Mouse (Mus musculus) neural tube, embryonic 13.5 days (tissue): ENCODE measurements at regions not wholly inside any gene's neighbourhood (a gene's known extent, or its start where the extent isn't known, plus 50 kb on each side); places are given as distances from the start of the nearest gene placed in this dataset.
"Not testable (repeated sequence)": the region's sequence is repeated elsewhere in the genome, so short reads cannot be mapped to it uniquely, and the experiment has no call there.

ENCODE experiments used
- ATAC-seq: fragments of 200-750 bp; cut with Nextera tagmentation; 2 replicates; pipeline ENCODE4 v1.8.0; 2017; ENCODE audit warnings: low read depth, mild to moderate bottlenecking, moderate TSS enrichment, moderate library complexity
- H3K27ac ChIP-seq: fragments of 300-500 bp; sonication (generic); replicated peaks from 2 replicates; pipeline ENCODE4 v1.5.1; 2015; ENCODE audit warnings: moderate library complexity, mild to moderate bottlenecking, inconsistent platforms
- H3K27me3 ChIP-seq: fragments of 300-500 bp; sonication (generic); 2 replicates; pipeline ENCODE4 v1.6.1; 2015; ENCODE audit warnings: mild to moderate bottlenecking, inconsistent platforms
- H3K36me3 ChIP-seq: fragments of 300-500 bp; sonication (generic); 2 replicates; pipeline ENCODE4 v1.6.1; 2015; ENCODE audit warnings: mild to moderate bottlenecking, inconsistent platforms
- H3K4me1 ChIP-seq: fragments of 300-500 bp; sonication (generic); replicated peaks from 2 replicates; pipeline ENCODE4 v1.6.1; 2015; ENCODE audit warnings: inconsistent platforms
- H3K4me2 ChIP-seq: fragments of 300-500 bp; sonication (generic); 2 replicates; pipeline ENCODE4 v1.6.1; 2015; ENCODE audit warnings: inconsistent platforms, mild to moderate bottlenecking, moderate library complexity
- H3K4me3 ChIP-seq: fragments of 300-500 bp; sonication (generic); 2 replicates; pipeline ENCODE4 v1.5.1; 2015; ENCODE audit warnings: mild to moderate bottlenecking, inconsistent platforms
- H3K9ac ChIP-seq: fragments of 300-500 bp; sonication (generic); 2 replicates; pipeline ENCODE4 v1.6.1; 2015; ENCODE audit warnings: moderate library complexity, mild to moderate bottlenecking, inconsistent platforms
- H3K9me3 ChIP-seq: fragments of 300-500 bp; sonication (generic); 2 replicates; pipeline ENCODE4 v1.6.1; 2016; ENCODE audit warnings: inconsistent platforms
- WGBS: fragments of 180-500 bp; shearing (Covaris S2); methylation state at CpG from one replicate; pipeline ENCODE4 v1.1.7; 2015; 5-methylcytosine and 5-hydroxymethylcytosine counted together

GRCm38 (mm10) chr10:20841430-20842040, 110.8 kb upstream of the Ahi1 start:
- Histone ChIP-seq H3K27me3 (no peaks in the 10 kb centered on the region), H3K4me3 (no peak overlapping the region), H3K36me3 (no peaks in the 10 kb centered on the region), H3K4me1 (no peaks in the 10 kb centered on the region), H3K27ac (no peak overlapping the region), H3K9me3 (no peaks in the 10 kb centered on the region), H3K4me2 (no peak overlapping the region), H3K9ac (no peak overlapping the region)
- 58% methylated on average over 3 of the region's 3 CpGs for WGBS
- ATAC-seq: no peak

- Histone ChIP-seq H3K27ac (no peak overlapping the region), H3K9me3 (no peaks in the 10 kb centered on the region), H3K27me3 (no peaks in the 10 kb centered on the region), H3K4me3 (no peak overlapping the region), H3K36me3 (no peaks in the 10 kb centered on the region), H3K9ac (no peak overlapping the region), H3K4me2 (no peak overlapping the region), H3K4me1 (no peaks in the 10 kb centered on the region)
- no peak for ATAC-seq
- 79% methylated on average over 8 of the region's 8 CpGs for WGBS
These were observed 113.5 kb upstream of the Ahi1 start for GRCm38 (mm10) chr10:20838685-20839425.

GRCm38 (mm10) chr10:20836816-20837215, 111.9 kb upstream of the Pde7b start:
- H3K9ac ChIP-seq, H3K27me3 ChIP-seq, H3K4me1 ChIP-seq, H3K36me3 ChIP-seq, H3K4me3 ChIP-seq, H3K4me2 ChIP-seq, H3K27ac ChIP-seq, H3K9me3 ChIP-seq, ATAC-seq: not testable (repeated sequence)
- WGBS: 66% methylated on average over 4 of the region's 4 CpGs

- ATAC-seq: no peak
- no peaks in the 10 kb centered on the region for H3K4me1 ChIP-seq
- H3K9me3 ChIP-seq: no peaks in the 10 kb centered on the region
- WGBS: 90% methylated on average over 11 of the region's 11 CpGs
- no peak overlapping the region for H3K4me3 ChIP-seq
- no peaks in the 10 kb centered on the region for H3K27me3 ChIP-seq
- no peak overlapping the region for H3K27ac ChIP-seq
- no peak overlapping the region for H3K4me2 ChIP-seq
- H3K36me3 ChIP-seq: no peaks in the 10 kb centered on the region
- no peak overlapping the region for H3K9ac ChIP-seq
These were observed 110.1 kb upstream of the Pde7b start for GRCm38 (mm10) chr10:20834806-20835575.

GRCm38 (mm10) chr10:20828304-20828703, 103.4 kb upstream of the Pde7b start:
- ATAC-seq: no peak
- WGBS: 87% methylated on average over 1 of the region's 1 CpGs
- H3K9ac ChIP-seq: no peak overlapping the region
- no peaks in the 10 kb centered on the region for H3K4me1 ChIP-seq
- no peaks in the 10 kb centered on the region for H3K27me3 ChIP-seq
- no peak overlapping the region for H3K27ac ChIP-seq
- H3K9me3 ChIP-seq: 0 out of 2 replicates have a peak, but pooled peaks cover 3% of the 10 kb centered on the region
- no peak overlapping the region for H3K4me2 ChIP-seq
- no peaks in the 10 kb centered on the region for H3K36me3 ChIP-seq
- no peak overlapping the region for H3K4me3 ChIP-seq

- no peaks in the 10 kb centered on the region for H3K36me3 ChIP-seq
- H3K4me1 ChIP-seq: no peaks in the 10 kb centered on the region
- no peak overlapping the region for H3K9ac ChIP-seq
- no peaks in the 10 kb centered on the region for H3K27me3 ChIP-seq
- no peak overlapping the region for H3K4me3 ChIP-seq
- H3K9me3 ChIP-seq: 0 out of 2 replicates have a peak, but pooled peaks cover 3% of the 10 kb centered on the region
- no peak overlapping the region for H3K4me2 ChIP-seq
- ATAC-seq: no peak
- H3K27ac ChIP-seq: no peak overlapping the region
These were observed 102.6 kb upstream of the Pde7b start for GRCm38 (mm10) chr10:20827473-20827872.

GRCm38 (mm10) chr10:20818548-20818947, 93.7 kb upstream of the Pde7b start:
- Histone ChIP-seq H3K9ac (no peak overlapping the region), H3K4me1 (no peaks in the 10 kb centered on the region), H3K27ac (no peak overlapping the region), H3K4me2 (no peak overlapping the region), H3K9me3 (no peaks in the 10 kb centered on the region), H3K4me3 (no peak overlapping the region), H3K27me3 (no peaks in the 10 kb centered on the region), H3K36me3 (no peaks in the 10 kb centered on the region)
- 74% methylated on average over 4 of the region's 4 CpGs for WGBS
- no peak for ATAC-seq

GRCm38 (mm10) chr10:20799792-20800191, 74.9 kb upstream of the Pde7b start:
- H3K4me3 ChIP-seq: no peak overlapping the region
- H3K36me3 ChIP-seq: no peaks in the 10 kb centered on the region
- ATAC-seq: no peak
- H3K27ac ChIP-seq: no peak overlapping the region
- H3K4me1 ChIP-seq: no peaks in the 10 kb centered on the region
- 64% methylated on average over 7 of the region's 7 CpGs for WGBS
- H3K9ac ChIP-seq: no peak overlapping the region
- no peaks in the 10 kb centered on the region for H3K27me3 ChIP-seq
- no peak overlapping the region for H3K4me2 ChIP-seq
- H3K9me3 ChIP-seq: no peaks in the 10 kb centered on the region

- H3K4me1 ChIP-seq: no peaks in the 10 kb centered on the region
- no peak overlapping the region for H3K4me2 ChIP-seq
- no peaks in the 10 kb centered on the region for H3K36me3 ChIP-seq
- WGBS: 93% methylated on average over 2 of the region's 2 CpGs
- ATAC-seq: no peak
- H3K9ac ChIP-seq: no peak overlapping the region
- H3K9me3 ChIP-seq: no peaks in the 10 kb centered on the region
- no peaks in the 10 kb centered on the region for H3K27me3 ChIP-seq
- no peak overlapping the region for H3K4me3 ChIP-seq
- no peak overlapping the region for H3K27ac ChIP-seq
These were observed 73.5 kb upstream of the Pde7b start for GRCm38 (mm10) chr10:20798400-20798799.

- no peak overlapping the region for H3K4me3 ChIP-seq
- H3K27ac ChIP-seq: no peak overlapping the region
- no peaks in the 10 kb centered on the region for H3K27me3 ChIP-seq
- H3K9me3 ChIP-seq: no peaks in the 10 kb centered on the region
- WGBS: 91% methylated on average over 6 of the region's 6 CpGs
- no peak for ATAC-seq
- no peaks in the 10 kb centered on the region for H3K4me1 ChIP-seq
- no peaks in the 10 kb centered on the region for H3K36me3 ChIP-seq
- no peak overlapping the region for H3K4me2 ChIP-seq
- no peak overlapping the region for H3K9ac ChIP-seq
These were observed 69.1 kb upstream of the Pde7b start for GRCm38 (mm10) chr10:20793956-20794355.

- Histone ChIP-seq H3K4me3 (no peak overlapping the region), H3K4me1 (no peaks in the 10 kb centered on the region), H3K4me2 (no peak overlapping the region), H3K9me3 (no peaks in the 10 kb centered on the region), H3K9ac (no peak overlapping the region), H3K27me3 (no peaks in the 10 kb centered on the region), H3K36me3 (no peaks in the 10 kb centered on the region), H3K27ac (no peak overlapping the region)
- whole genome bisulfite sequencing: 93% methylated on average over 1 of the region's 1 CpGs
- no peak for ATAC-seq
These were observed 56.1 kb upstream of the Pde7b start for GRCm38 (mm10) chr10:20780946-20781345.

GRCm38 (mm10) chr10:20776640-20777413, 51.9 kb upstream of the Pde7b start:
- 76% methylated on average over 11 of the region's 11 CpGs for WGBS
- no peak for ATAC-seq
- Histone ChIP-seq H3K27ac (no peak overlapping the region), H3K27me3 (no peaks in the 10 kb centered on the region), H3K4me3 (no peak overlapping the region), H3K9me3 (no peaks in the 10 kb centered on the region), H3K9ac (no peak overlapping the region), H3K4me1 (no peaks in the 10 kb centered on the region), H3K36me3 (no peaks in the 10 kb centered on the region), H3K4me2 (no peak overlapping the region)
